Mouse (Mus musculus) kidney, adult 2 months (tissue): ENCODE measurements around the gene Pfkfb2.

Experiments
- CTCF ChIP-seq: fragments of 200-500 bp; conservative IDR thresholded peaks from 2 replicates; pipeline ENCODE4 v1.5.1; 2011; ENCODE audit warnings: low read depth, mild to moderate bottlenecking, control low read depth, low read length, moderate library complexity, mixed read lengths; ENCODE audit not compliant: insufficient read depth, insufficient read length
- POLR2A ChIP-seq: fragments of 200-500 bp; IDR thresholded peaks from one replicate; pipeline ENCODE4 v1.6.1; 2011; ENCODE audit warnings: low read depth, low read length, control low read depth

GRCm38 (mm10) chr1:130710283-130711080, 18.6 kb downstream of the Pfkfb2 start:
- no peak for TF ChIP-seq POLR2A
- TF ChIP-seq CTCF, result no peak
